Comparison of ENCODE assay signal across 8 mouse cellular contexts in the genomic region with DNA sequence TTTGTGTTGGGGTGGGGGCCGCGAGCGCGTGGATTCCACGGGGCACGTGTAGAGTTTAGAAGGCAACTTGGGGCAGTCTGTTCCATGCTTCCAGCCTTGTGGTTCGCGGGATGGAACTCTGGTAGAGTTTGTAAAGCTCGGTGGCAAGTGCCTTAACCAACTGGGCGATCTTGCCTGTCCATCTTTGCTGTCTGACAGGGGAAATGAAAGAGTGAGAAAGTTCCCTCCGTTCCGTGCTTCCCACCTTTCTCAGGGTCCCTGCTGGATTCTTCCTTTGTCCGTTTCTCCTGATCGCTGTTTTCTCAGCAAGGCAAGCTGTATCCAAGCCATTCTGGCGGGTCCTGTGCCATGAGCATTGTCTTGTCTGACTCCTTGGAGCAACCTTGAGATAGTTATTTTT. TPM values are rescaled to one million over a fixed set of nuclear protein-coding genes. Genes with fewer than 3 reads are reported as not detected.
DNase-seq lines count a peak whose midpoint lies in the region; ATAC-seq and TF ChIP-seq lines count a peak whose summit lies in the region.

No protein-coding gene starts in this region.

- peak overlapping the region; percentile 82 for H3K4me2 ChIP-seq in lung, postnatal 0 days (replicated peaks; ENCODE audit: low read depth, low read length)
- peak overlapping the region; percentile 83 for H3K4me2 ChIP-seq in embryonic facial prominence, embryonic 13.5 days
- H3K4me2 ChIP-seq in neural tube, embryonic 13.5 days, result peak overlapping the region; percentile 86

- H3K4me1 ChIP-seq in lung, postnatal 0 days (ENCODE audit: insufficient read depth, low read depth, low read length), result peaks cover 5% of the 10 kb centered on the region; the same call in 1 of the 2 replicates
- H3K4me1 ChIP-seq in embryonic facial prominence, embryonic 13.5 days, result peaks cover 17% of the 10 kb centered on the region
- peaks cover 23% of the 10 kb centered on the region for H3K4me1 ChIP-seq in limb, embryonic 10.5 days
- H3K4me1 ChIP-seq in neural tube, embryonic 13.5 days (replicated peaks), result peaks cover 20% of the 10 kb centered on the region

- 0 out of 2 replicates have a peak, but pooled peaks have one; percentile 5 for ATAC-seq in lung, postnatal 0 days
- ATAC-seq in embryonic facial prominence, embryonic 13.5 days (ENCODE audit: insufficient number of reproducible peaks, insufficient read depth, low FRiP score, low TSS enrichment, low read depth), result no peak
- ATAC-seq in neural tube, embryonic 13.5 days (ENCODE audit: low read depth), result peak; percentile 36

- TF ChIP-seq CTCF in lung, postnatal 0 days (IDR thresholded peaks at IDR 0.05), result no peak

- 1% methylated on average over 15 of the region's 15 CpGs for WGBS in lung, postnatal 0 days
- 2% methylated on average over 15 of the region's 15 CpGs for WGBS in embryonic facial prominence, embryonic 13.5 days
- 9% methylated on average over 15 of the region's 15 CpGs for WGBS in limb, embryonic 10.5 days
- WGBS in neural tube, embryonic 13.5 days, result 6% methylated on average over 15 of the region's 15 CpGs

- H3K9me3 ChIP-seq in lung, postnatal 0 days (ENCODE audit: low read length), result no peaks in the 10 kb centered on the region
- no peaks in the 10 kb centered on the region for H3K9me3 ChIP-seq in embryonic facial prominence, embryonic 13.5 days
- no peaks in the 10 kb centered on the region for H3K9me3 ChIP-seq in limb, embryonic 10.5 days (replicated peaks)
- H3K9me3 ChIP-seq in neural tube, embryonic 13.5 days, result no peaks in the 10 kb centered on the region

- H3K36me3 ChIP-seq in lung, postnatal 0 days (ENCODE audit: insufficient read depth, low read length), result no peaks in the 10 kb centered on the region
- peaks cover 11% of the 10 kb centered on the region for H3K36me3 ChIP-seq in embryonic facial prominence, embryonic 13.5 days
- peaks cover 32% of the 10 kb centered on the region for H3K36me3 ChIP-seq in limb, embryonic 10.5 days
- peaks cover 20% of the 10 kb centered on the region for H3K36me3 ChIP-seq in neural tube, embryonic 13.5 days

- no peaks in the 10 kb centered on the region for H3K27me3 ChIP-seq in lung, postnatal 0 days (replicated peaks; ENCODE audit: insufficient read depth, low read length)
- H3K27me3 ChIP-seq in embryonic facial prominence, embryonic 13.5 days, result peaks cover 28% of the 10 kb centered on the region
- peaks cover 34% of the 10 kb centered on the region for H3K27me3 ChIP-seq in limb, embryonic 10.5 days (ENCODE audit: low read depth, poor library complexity, severe bottlenecking)
- peaks cover 29% of the 10 kb centered on the region for H3K27me3 ChIP-seq in neural tube, embryonic 13.5 days

- peak overlapping the region; percentile 80 for H3K4me3 ChIP-seq in lung, postnatal 0 days (ENCODE audit: low read depth, low read length)
- peak overlapping the region; percentile 84 for H3K4me3 ChIP-seq in embryonic facial prominence, embryonic 13.5 days
- peak overlapping the region; percentile 64 for H3K4me3 ChIP-seq in limb, embryonic 10.5 days
- H3K4me3 ChIP-seq in neural tube, embryonic 13.5 days, result peak overlapping the region; percentile 89

- H3K27ac ChIP-seq in lung, postnatal 0 days (ENCODE audit: low read length), result no peak overlapping the region
- H3K27ac ChIP-seq in embryonic facial prominence, embryonic 13.5 days, result no peak overlapping the region
- H3K27ac ChIP-seq in limb, embryonic 10.5 days, result peak overlapping the region; percentile 92
- H3K27ac ChIP-seq in neural tube, embryonic 13.5 days (replicated peaks), result no peak overlapping the region

- TF ChIP-seq EP300 in lung, postnatal 0 days (IDR thresholded peaks at IDR 0.05), result no peak

- peak overlapping the region; percentile 68 for H3K9ac ChIP-seq in lung, postnatal 0 days (replicated peaks; ENCODE audit: low read depth)
- H3K9ac ChIP-seq in embryonic facial prominence, embryonic 13.5 days, result peak overlapping the region; percentile 90
- peak overlapping the region; percentile 91 for H3K9ac ChIP-seq in neural tube, embryonic 13.5 days

- no peak for DNase-seq in lung, postnatal 0 days (ENCODE audit: low spot score)
- no peak for DNase-seq in lung, postnatal 25 days (ENCODE audit: low spot score)
- DNase-seq in limb, embryonic 10.5 days (ENCODE audit: low spot score), result peak; percentile 61
- no peak for DNase-seq in ovary, postnatal 10 days (ENCODE audit: low spot score)
- no peak for DNase-seq in left cerebral cortex, adult 8-10 months (ENCODE audit: low spot score in 2 of 2)
- DNase-seq in thymus, postnatal 14 days, result no peak

RNA-seq across cellular contexts. Expression of a gene that starts 0.7 kb away (rescaled TPM):
- 11.1 and 14.2 TPM in 2 replicates for polyA plus RNA-seq in lung, postnatal 0 days (2015; fragmentation: Nextera tagmentation; extraction: Ambion mirVana)
- 57.9 and 65.4 TPM in 2 replicates for polyA plus RNA-seq in embryonic facial prominence, embryonic 13.5 days (2015; fragmentation: Nextera tagmentation; extraction: Ambion mirVana)
- polyA plus RNA-seq in limb, embryonic 10.5 days (2016; fragmentation: Nextera tagmentation; extraction: Ambion mirVana), result 67.3 and 67.5 TPM in 2 replicates
- 36.7 and 39.2 TPM in 2 replicates for polyA plus RNA-seq in neural tube, embryonic 13.5 days (2015; fragmentation: Nextera tagmentation; extraction: Ambion mirVana)
- 10 to 100 TPM; 32.1 to 36.6 (median 34.6) TPM for total RNA-seq in left cerebral cortex, adult 8-10 months (2022)

RNA-seq across cellular contexts. Expression of a gene that starts 10.8 kb away (rescaled TPM):
- 0.46 and 1.1 TPM in 2 replicates for polyA plus RNA-seq in lung, postnatal 0 days (2015; fragmentation: Nextera tagmentation; extraction: Ambion mirVana)
- 2.7 and 2.8 TPM in 2 replicates for polyA plus RNA-seq in embryonic facial prominence, embryonic 13.5 days (2015; fragmentation: Nextera tagmentation; extraction: Ambion mirVana)
- 16.9 and 17.4 TPM in 2 replicates for polyA plus RNA-seq in limb, embryonic 10.5 days (2016; fragmentation: Nextera tagmentation; extraction: Ambion mirVana)
- 1.4 and 2.2 TPM in 2 replicates for polyA plus RNA-seq in neural tube, embryonic 13.5 days (2015; fragmentation: Nextera tagmentation; extraction: Ambion mirVana)
- 1 to 10 TPM in 2 of 4 experiments, under 1 TPM in 2; 0.63 to 1.5 (median 1.2) TPM for total RNA-seq in left cerebral cortex, adult 8-10 months (2022)
